Mouse (Mus musculus): ENCODE measurements around the gene Lrrc8d. TPM values are rescaled to one million over a fixed set of nuclear protein-coding genes. Genes with fewer than 3 reads are reported as not detected.
A peak's percentile ranks its signal among the peaks of the same experiment; 100 is the strongest.

Lrrc8d gene
- polyA plus RNA-seq, 1 experiment from 2014 or later = 24.5 TPM

DNA sequence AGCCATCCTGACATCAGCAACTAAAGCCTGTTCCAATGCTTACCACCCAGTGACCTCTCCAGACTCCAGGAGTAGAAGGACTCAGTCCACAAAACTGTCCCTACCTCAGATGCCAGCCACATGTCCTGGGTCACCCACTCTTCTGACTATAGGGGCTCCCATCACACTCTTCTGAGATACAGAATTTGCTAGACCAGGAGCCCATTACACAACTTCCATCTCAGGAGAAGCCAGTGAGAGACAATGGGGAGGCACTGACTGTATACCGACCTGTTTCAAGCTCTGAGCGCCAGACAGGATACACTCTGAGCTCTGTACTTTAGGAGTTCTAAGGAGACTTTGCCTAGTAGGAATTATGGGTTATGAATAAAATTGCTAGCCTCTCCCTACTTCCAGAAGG, 30.7 kb upstream of the Lrrc8d start:
- H3K9me3 ChIP-seq (ENCODE audit: control insufficient read depth, low read length) = no peaks in the 10 kb centered on the region
- no peaks in the 10 kb centered on the region for H3K4me1 ChIP-seq (ENCODE audit: control insufficient read depth, insufficient read depth, low read length)
- WGBS = 93% methylated on average over 2 of the region's 2 CpGs
- ATAC-seq (ENCODE audit: low FRiP score) (no peak), DNase-seq (ENCODE audit: low spot score, missing footprints) (no peak)
- no peaks in the 10 kb centered on the region for H3K36me3 ChIP-seq (ENCODE audit: control insufficient read depth, insufficient read depth, low read length)
- no peak overlapping the region for H3K9ac ChIP-seq (ENCODE audit: low read length)
- no peak overlapping the region for H3K4me3 ChIP-seq (ENCODE audit: low read depth, low read length)
- H3K4me2 ChIP-seq = no peak overlapping the region
- H3K27ac ChIP-seq (ENCODE audit: low read depth, low read length) = no peak overlapping the region
- H3K27me3 ChIP-seq (ENCODE audit: control insufficient read depth, insufficient read depth, low read length) = no peaks in the 10 kb centered on the region

DNA sequence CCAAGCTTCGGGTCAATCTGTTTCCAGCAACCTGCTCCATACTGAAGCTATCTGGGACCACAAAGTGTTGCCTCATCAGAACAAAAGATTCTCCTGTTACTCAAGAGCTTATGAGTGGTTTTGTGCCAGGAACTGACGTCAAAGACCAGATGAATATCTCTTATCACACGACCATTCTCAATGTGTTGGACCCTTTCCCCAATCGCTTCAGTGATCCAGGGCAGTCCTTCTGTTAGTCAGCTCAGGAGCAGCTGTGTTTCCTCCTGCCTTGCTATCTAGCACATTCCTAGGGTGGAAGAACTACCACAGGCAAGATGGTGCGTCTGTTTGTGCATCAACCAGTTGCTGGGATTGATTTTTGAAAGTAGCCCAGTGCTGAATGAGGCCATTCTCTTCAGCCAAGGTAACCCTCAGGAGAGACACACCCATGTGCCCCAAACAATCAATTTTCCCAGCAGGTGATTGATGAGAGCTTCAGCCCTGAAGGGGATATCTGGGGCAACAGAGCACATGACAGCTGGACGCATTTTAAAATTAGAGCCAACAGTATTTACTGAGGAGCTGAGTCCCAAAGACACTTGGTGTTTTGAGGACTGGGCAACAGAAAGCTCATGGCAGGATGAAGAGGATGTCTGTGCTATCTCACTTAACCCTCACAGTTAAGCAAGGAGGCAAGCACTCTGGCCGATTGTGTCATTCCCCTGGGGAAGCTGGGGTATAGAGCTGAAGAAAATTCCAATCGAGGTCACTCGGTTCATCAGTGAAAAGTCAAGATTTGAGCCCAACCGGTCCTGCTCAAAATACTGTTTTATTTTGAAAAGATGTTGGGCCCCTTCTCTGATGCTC, 30.0 kb upstream of the Lrrc8d start:
- no peak overlapping the region for H3K4me2 ChIP-seq
- H3K4me1 ChIP-seq (ENCODE audit: control insufficient read depth, insufficient read depth, low read length) = no peaks in the 10 kb centered on the region
- no peaks in the 10 kb centered on the region for H3K9me3 ChIP-seq (ENCODE audit: control insufficient read depth, low read length)
- peak; percentile 66 for DNase-seq (ENCODE audit: low spot score, missing footprints)
- ATAC-seq (ENCODE audit: low FRiP score) = no peak
- H3K36me3 ChIP-seq (ENCODE audit: control insufficient read depth, insufficient read depth, low read length) = no peaks in the 10 kb centered on the region
- WGBS = 80% methylated on average over 10 of the region's 10 CpGs
- no peak overlapping the region for H3K27ac ChIP-seq (ENCODE audit: low read depth, low read length)
- no peak overlapping the region for H3K4me3 ChIP-seq (ENCODE audit: low read depth, low read length)
- H3K27me3 ChIP-seq (ENCODE audit: control insufficient read depth, insufficient read depth, low read length) = no peaks in the 10 kb centered on the region
- no peak overlapping the region for H3K9ac ChIP-seq (ENCODE audit: low read length)

DNA sequence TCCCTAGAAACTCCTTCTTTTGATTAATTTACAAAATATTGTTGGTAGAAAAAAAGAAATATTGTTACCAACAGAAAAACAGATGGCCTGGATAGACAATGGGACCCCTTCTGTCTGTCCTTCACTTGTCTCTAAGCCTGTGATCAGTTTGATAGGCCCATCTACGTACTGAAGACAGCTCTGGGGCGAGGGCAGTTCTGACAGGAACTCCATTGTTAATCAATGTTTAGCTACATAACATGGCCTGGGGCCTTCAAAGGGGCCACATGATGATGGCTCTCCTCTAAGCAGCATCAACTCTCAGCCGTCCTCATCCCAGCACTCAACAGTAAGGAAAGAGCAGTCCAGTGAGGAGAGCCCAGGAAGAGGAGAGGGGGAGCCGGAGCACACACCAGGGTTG, 27.4 kb upstream of the Lrrc8d start:
- Histone ChIP-seq H3K27ac (ENCODE audit: low read depth, low read length) (no peak overlapping the region), H3K36me3 (ENCODE audit: control insufficient read depth, insufficient read depth, low read length) (no peaks in the 10 kb centered on the region), H3K9ac (ENCODE audit: low read length) (no peak overlapping the region), H3K9me3 (ENCODE audit: control insufficient read depth, low read length) (no peaks in the 10 kb centered on the region), H3K27me3 (ENCODE audit: control insufficient read depth, insufficient read depth, low read length) (no peaks in the 10 kb centered on the region), H3K4me1 (ENCODE audit: control insufficient read depth, insufficient read depth, low read length) (no peaks in the 10 kb centered on the region), H3K4me2 (no peak overlapping the region), H3K4me3 (ENCODE audit: low read depth, low read length) (no peak overlapping the region)
- WGBS = 51% methylated on average over 4 of the region's 4 CpGs
- no peak for ATAC-seq (ENCODE audit: low FRiP score)
- DNase-seq (ENCODE audit: low spot score, missing footprints) = peak; percentile 65

DNA sequence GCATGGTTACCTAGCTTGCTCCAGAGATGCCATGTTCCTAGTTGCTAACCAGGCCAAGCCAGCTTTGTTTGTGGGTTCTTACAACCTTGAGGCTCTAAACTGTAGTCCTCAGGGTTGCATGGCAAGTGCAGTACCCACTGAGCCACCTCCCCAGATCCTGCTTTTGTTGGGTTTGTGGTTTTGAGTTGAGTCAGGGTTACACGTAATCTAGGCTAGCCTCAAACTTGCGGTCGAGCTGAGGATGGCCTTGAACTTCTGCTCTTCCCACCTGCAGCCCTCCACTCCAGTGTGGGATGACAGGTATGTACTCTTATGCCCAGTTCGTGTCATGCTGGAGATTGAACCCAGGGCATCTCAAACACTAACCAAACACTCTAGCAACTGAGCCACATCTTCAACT, 24.3 kb upstream of the Lrrc8d start:
- Histone ChIP-seq H3K27ac (ENCODE audit: low read depth, low read length) (no peak overlapping the region), H3K4me3 (ENCODE audit: low read depth, low read length) (no peak overlapping the region), H3K27me3 (ENCODE audit: control insufficient read depth, insufficient read depth, low read length) (no peaks in the 10 kb centered on the region), H3K9me3 (ENCODE audit: control insufficient read depth, low read length) (no peaks in the 10 kb centered on the region), H3K4me1 (ENCODE audit: control insufficient read depth, insufficient read depth, low read length) (peaks cover 11% of the 10 kb centered on the region; the same call in 1 of the 2 replicates), H3K4me2 (no peak overlapping the region), H3K36me3 (ENCODE audit: control insufficient read depth, insufficient read depth, low read length) (no peaks in the 10 kb centered on the region), H3K9ac (ENCODE audit: low read length) (no peak overlapping the region)
- 93% methylated on average over 4 of the region's 4 CpGs for WGBS
- no peak for ATAC-seq (ENCODE audit: low FRiP score)
- DNase-seq (ENCODE audit: low spot score, missing footprints) = peak; percentile 51

GRCm38 (mm10) chr5:105677071-105677470, 22.7 kb upstream of the Lrrc8d start:
- 90% methylated on average over 2 of the region's 2 CpGs for WGBS
- ATAC-seq (ENCODE audit: low FRiP score) = no peak

GRCm38 (mm10) chr5:105678243-105678642, 21.5 kb upstream of the Lrrc8d start:
- no peak overlapping the region for H3K27ac ChIP-seq (ENCODE audit: low read depth, low read length)
- WGBS = 87% methylated on average over 8 of the region's 8 CpGs
- H3K4me1 ChIP-seq (ENCODE audit: control insufficient read depth, insufficient read depth, low read length) = peaks cover 13% of the 10 kb centered on the region; the same call in 1 of the 2 replicates
- H3K27me3 ChIP-seq (ENCODE audit: control insufficient read depth, insufficient read depth, low read length) = no peaks in the 10 kb centered on the region
- ATAC-seq (ENCODE audit: low FRiP score) (no peak), DNase-seq (ENCODE audit: low spot score, missing footprints) (no peak)
- H3K4me2 ChIP-seq = no peak overlapping the region
- no peak overlapping the region for H3K9ac ChIP-seq (ENCODE audit: low read length)
- no peaks in the 10 kb centered on the region for H3K36me3 ChIP-seq (ENCODE audit: control insufficient read depth, insufficient read depth, low read length)
- H3K4me3 ChIP-seq (ENCODE audit: low read depth, low read length) = no peak overlapping the region
- no peaks in the 10 kb centered on the region for H3K9me3 ChIP-seq (ENCODE audit: control insufficient read depth, low read length)

More at GRCm38 (mm10) chr5:105677071-105677470, 22.7 kb upstream of the Lrrc8d start:
- Histone ChIP-seq H3K4me3 (ENCODE audit: low read depth, low read length) (no peak overlapping the region), H3K9ac (ENCODE audit: low read length) (no peak overlapping the region), H3K27me3 (ENCODE audit: control insufficient read depth, insufficient read depth, low read length) (no peaks in the 10 kb centered on the region), H3K4me2 (no peak overlapping the region), H3K36me3 (ENCODE audit: control insufficient read depth, insufficient read depth, low read length) (no peaks in the 10 kb centered on the region), H3K4me1 (ENCODE audit: control insufficient read depth, insufficient read depth, low read length) (peaks cover 13% of the 10 kb centered on the region; the same call in 1 of the 2 replicates), H3K9me3 (ENCODE audit: control insufficient read depth, low read length) (no peaks in the 10 kb centered on the region), H3K27ac (ENCODE audit: low read depth, low read length) (no peak overlapping the region)
- DNase-seq (ENCODE audit: low spot score, missing footprints) = peak; percentile 12

DNA sequence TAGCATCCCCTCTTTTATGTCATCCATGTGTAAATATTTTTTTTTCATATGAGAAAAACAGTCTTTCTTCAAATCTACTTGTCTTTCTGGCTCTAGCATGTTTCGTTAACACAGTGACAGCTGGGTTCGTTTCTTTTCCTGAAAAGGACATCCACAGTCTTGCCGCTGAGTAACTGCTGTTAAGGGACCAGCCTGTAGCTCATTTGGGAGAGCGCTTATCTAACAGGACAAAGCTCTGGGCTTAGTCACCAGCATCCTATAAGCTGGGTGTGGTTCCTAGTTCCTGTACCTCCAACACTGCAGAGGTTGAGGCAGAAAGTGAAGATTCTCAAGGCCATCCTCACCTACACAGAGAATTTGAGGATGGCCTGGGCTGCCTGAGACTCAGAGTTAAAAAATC, 20.5 kb upstream of the Lrrc8d start:
- H3K9me3 ChIP-seq (ENCODE audit: control insufficient read depth, low read length) = no peaks in the 10 kb centered on the region
- H3K27me3 ChIP-seq (ENCODE audit: control insufficient read depth, insufficient read depth, low read length) = no peaks in the 10 kb centered on the region
- no peaks in the 10 kb centered on the region for H3K36me3 ChIP-seq (ENCODE audit: control insufficient read depth, insufficient read depth, low read length)
- ATAC-seq (ENCODE audit: low FRiP score) = no peak
- H3K4me3 ChIP-seq (ENCODE audit: low read depth, low read length) = no peak overlapping the region
- H3K4me2 ChIP-seq = no peak overlapping the region
- no peak overlapping the region for H3K9ac ChIP-seq (ENCODE audit: low read length)
- WGBS = 80% methylated on average over 4 of the region's 4 CpGs
- H3K27ac ChIP-seq (ENCODE audit: low read depth, low read length) = no peak overlapping the region
- H3K4me1 ChIP-seq (ENCODE audit: control insufficient read depth, insufficient read depth, low read length) = peaks cover 19% of the 10 kb centered on the region
- DNase-seq (ENCODE audit: low spot score, missing footprints) = no peak

DNA sequence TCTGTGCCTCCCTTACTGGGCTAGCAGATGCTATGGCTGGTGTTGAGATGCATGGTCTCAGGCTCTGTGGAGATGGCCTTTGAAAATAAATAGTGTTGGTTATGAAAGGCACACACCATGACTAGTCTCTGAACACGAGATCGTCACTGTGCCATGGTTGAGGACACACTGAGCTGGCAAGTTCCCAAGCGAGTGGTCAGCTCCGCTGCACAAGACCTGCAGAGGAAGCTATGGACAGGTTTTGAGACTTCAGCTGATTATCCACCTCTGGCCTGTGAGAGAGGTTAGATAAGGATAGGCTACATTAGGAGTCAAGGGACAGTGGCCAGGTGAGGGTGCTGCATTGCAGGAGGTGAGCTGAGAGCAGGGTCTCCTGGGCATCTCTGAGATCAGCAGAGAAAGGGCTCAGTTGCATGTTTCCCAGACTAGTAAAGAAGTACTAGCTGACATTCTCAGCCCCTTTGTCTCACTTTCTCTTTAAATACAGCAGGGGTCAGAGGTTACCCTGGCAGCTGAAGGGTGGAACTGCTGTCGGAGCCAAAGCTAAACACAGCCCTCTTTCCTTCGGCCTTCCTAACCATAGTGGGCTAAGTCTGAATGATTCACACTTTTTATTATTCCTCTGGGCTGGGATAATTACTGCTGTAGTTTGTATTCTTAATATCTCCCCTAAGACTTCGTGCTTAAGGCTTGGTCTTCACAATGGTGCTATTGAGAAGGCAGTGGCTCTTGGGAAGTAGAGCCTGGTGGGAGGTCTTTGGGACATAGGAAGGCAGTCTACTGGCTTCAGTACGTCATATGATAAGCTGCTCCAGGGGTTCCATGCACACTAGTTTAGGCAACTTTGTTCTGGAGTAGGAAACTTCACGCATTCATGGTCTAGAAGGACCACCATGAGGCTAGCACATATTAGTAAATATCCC, 19.6 kb upstream of the Lrrc8d start:
- no peak overlapping the region for H3K27ac ChIP-seq (ENCODE audit: low read depth, low read length)

DNA sequence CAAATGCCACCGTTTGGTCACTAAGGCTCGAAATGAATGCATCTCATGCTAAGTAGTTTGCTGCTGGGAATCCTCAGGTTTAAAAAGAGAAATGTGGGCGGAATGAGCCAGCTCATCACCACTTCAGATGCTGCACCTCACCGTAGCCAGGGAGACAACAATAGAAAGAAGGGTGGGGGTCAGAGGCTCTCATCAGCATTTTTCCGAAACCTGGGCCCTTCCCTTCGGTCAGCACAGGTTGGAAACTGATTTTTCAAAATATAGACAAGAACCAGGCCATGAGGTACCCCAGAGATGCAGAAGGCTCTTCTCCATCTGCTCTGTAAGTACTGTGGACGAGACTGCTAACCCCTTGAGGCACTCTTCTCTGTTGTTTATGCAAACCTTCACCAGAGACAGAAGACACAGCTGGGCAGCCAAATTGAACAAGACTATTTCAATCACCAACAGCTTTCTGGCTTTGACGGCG, 17.6 kb upstream of the Lrrc8d start:
- H3K4me2 ChIP-seq = no peak overlapping the region
- H3K36me3 ChIP-seq (ENCODE audit: control insufficient read depth, insufficient read depth, low read length) = no peaks in the 10 kb centered on the region
- WGBS = 63% methylated on average over 9 of the region's 9 CpGs
- no peak overlapping the region for H3K9ac ChIP-seq (ENCODE audit: low read length)
- no peak overlapping the region for H3K4me3 ChIP-seq (ENCODE audit: low read depth, low read length)
- H3K27ac ChIP-seq (ENCODE audit: low read depth, low read length) = no peak overlapping the region
- H3K27me3 ChIP-seq (ENCODE audit: control insufficient read depth, insufficient read depth, low read length) = no peaks in the 10 kb centered on the region
- H3K4me1 ChIP-seq (ENCODE audit: control insufficient read depth, insufficient read depth, low read length) = peaks cover 19% of the 10 kb centered on the region
- no peak for ATAC-seq (ENCODE audit: low FRiP score)
- no peaks in the 10 kb centered on the region for H3K9me3 ChIP-seq (ENCODE audit: control insufficient read depth, low read length)
- peak; percentile 83 for DNase-seq (ENCODE audit: low spot score, missing footprints)

More for the DNA sequence above, 19.6 kb upstream of the Lrrc8d start:
- no peak overlapping the region for H3K4me2 ChIP-seq
- peaks cover 19% of the 10 kb centered on the region for H3K4me1 ChIP-seq (ENCODE audit: control insufficient read depth, insufficient read depth, low read length)
- H3K27me3 ChIP-seq (ENCODE audit: control insufficient read depth, insufficient read depth, low read length) = no peaks in the 10 kb centered on the region
- DNase-seq (ENCODE audit: low spot score, missing footprints) = peak; percentile 80
- no peak overlapping the region for H3K9ac ChIP-seq (ENCODE audit: low read length)
- no peak for ATAC-seq (ENCODE audit: low FRiP score)
- WGBS = 46% methylated on average over 9 of the region's 9 CpGs
- H3K36me3 ChIP-seq (ENCODE audit: control insufficient read depth, insufficient read depth, low read length) = no peaks in the 10 kb centered on the region
- H3K4me3 ChIP-seq (ENCODE audit: low read depth, low read length) = no peak overlapping the region
- no peaks in the 10 kb centered on the region for H3K9me3 ChIP-seq (ENCODE audit: control insufficient read depth, low read length)
